Mouse (Mus musculus) small intestine, adult 2 months (tissue): ENCODE data around the gene Nfib.

ENCODE experiments used
- CTCF ChIP-seq: fragments of 200-500 bp; IDR thresholded peaks from 2 replicates; pipeline ENCODE4 v1.5.1; 2012; ENCODE audit warnings: low read depth, mild to moderate bottlenecking, control low read depth, inconsistent platforms, low read length, moderate library complexity, mixed read lengths; ENCODE audit not compliant: insufficient replicate concordance, insufficient read length; ENCODE audit errors: extremely low read depth
- POLR2A ChIP-seq: fragments of 200-500 bp; IDR thresholded peaks from 2 replicates; pipeline ENCODE4 v1.6.1; 2012; ENCODE audit warnings: low read depth, mild to moderate bottlenecking, control low read depth, inconsistent platforms, low read length, moderate library complexity

DNA sequence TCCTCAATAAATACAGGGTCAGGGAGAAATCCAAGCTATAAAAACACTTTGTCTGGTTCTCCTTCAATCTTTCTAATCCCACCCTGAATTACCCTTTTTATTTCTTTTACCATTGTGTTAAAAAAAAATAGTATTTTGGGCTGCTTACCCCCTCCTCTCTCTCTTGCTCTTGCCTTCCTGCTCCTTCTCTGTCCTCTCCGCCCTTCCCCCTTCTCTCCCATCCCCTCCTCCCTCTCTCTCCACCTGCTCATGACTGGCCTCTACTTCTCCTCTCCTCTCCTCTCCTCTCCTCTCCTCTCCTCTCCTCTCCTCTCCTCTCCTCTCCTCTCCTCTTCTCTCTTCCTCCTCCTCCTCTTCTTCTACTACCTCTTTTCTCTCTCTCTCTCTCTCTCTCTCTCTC lies 187.4 kb downstream of the Nfib start:
- TF ChIP-seq POLR2A (no peak), CTCF (no peak)
